Mouse (Mus musculus) E14TG2a.4 (cell line): Measurements from ENCODE around the gene Hoxd1.

Experiments
- CTCF ChIP-seq: conservative IDR thresholded peaks from 2 replicates; pipeline ENCODE4 v1.5.1; 2014; ENCODE audit warnings: low read length
- NANOG ChIP-seq: IDR thresholded peaks from 2 replicates; pipeline ENCODE4 v1.6.1; 2014; ENCODE audit warnings: borderline replicate concordance, low read length, mixed read lengths

DNA sequence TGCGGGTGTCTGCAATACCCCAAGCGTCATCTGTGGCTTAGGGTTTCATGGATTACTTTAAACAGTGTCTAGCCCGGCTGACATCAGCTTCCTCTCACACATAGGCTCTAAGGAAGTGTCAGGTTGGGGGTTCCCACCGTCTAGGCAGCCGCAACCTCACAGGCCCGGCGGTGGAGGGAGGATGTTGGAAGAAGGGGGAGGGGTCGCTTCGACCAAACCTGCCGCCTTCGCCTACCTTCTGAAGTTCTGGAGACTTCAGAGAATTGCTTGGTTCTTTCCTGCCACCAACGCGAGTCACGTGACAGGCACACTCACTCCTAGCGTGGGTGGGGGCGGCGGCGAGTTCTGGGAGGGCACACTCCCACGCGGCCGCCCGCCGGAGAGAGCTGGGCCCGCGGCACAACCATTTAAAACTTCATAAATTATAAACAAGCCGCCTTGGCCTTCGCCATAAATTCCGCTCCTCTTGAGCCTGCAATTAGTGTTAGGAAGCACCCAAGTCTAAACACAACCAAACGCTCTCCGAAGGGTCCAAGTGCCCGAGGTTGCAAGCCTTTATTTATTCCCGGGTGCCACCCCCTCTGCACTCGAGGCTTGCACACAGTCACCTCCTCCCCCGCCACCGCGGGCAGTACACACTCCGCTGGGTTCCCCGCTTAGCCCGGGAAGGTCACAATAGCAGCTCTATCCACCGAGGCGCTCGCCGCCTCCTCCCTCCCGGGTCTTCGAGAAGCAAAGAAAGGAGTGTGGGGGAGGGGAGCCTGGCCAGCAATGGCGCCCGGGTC lies 13.3 kb upstream of the Hoxd1 start:
- TF ChIP-seq NANOG, result no peak
- no peak for TF ChIP-seq CTCF
